Mouse (Mus musculus): ENCODE results near the gene Mvd.

Gene Mvd

DNA sequence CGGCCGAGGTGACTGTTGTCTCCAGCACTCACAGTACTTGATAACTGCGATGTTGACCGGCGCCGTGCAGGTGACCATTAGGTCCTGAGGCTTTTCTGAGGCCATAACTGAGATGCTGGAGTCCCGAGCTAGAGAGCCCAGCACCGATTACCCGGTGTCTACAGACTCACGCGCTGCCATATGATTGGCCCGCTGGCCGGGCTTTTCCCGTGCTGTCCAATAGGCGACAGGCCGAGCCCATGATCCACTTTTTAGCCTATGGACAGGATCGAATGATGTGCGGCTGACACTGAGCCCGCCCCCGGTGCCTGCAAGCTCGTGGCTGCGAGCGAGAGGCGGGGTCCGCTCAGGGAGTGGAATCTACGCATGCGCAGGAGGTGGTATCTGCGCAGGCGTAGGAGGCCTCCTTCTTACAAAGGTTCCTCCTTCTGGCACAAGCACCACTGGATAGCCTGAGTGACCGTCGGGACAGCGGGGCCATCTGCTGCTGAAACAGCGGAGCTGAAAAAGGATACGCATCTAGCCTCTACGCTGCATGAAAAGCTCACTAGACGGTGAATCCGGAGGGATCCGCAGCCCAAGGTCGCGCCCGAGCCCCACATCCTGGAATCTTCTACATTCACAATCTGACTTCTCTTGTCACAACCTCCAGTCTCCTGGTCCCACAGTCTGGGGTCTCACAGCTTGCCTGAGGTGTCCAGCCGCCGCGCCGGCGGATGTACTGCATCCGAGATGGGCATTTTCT is at the start of gene Mvd:
Mvd (minus strand) TSS at position 161 of the 745 bp plus-strand sequence.
- DNase-seq (ENCODE audit: low read depth), result peak; percentile 98

DNA sequence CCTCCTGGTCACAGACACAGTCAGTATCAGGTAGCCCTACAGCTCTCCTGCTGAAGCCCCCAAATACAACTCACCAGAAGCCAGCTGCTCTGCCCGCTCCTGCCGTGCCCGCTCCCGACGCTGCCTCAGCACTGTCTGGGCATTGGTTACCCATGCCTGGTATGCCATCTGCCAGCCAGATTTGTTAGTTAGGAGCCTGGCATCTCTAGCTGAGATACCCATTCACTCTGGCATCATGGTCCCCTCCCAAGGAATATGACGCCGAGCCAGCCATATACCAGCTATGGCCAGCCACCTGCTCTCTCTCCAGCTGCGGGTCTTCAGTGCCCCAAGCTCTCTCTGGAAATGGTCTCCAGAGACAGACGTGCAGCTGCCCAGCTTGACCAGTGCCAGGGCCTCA is 45.2 kb upstream of the Mvd start:
- no peak for DNase-seq (ENCODE audit: low read depth)

DNA sequence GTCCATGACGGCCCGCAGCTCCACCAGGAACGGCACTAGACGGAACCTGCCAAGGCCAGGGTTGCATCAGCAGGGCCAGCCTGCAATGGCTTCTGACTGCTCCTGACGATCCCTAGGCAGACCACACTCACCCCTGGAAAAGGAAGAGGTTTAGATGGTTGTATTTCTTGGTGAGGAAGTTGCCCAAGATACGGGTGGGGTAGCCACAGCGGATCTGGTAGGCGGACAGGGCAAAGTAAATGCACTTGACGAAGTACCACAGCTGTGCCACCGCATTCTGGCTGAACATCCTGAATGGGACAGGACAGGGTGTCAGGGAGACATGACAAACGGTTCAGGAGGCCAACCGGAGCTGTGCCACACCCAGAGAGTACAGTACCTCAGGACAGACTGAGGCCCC is 41.6 kb upstream of the Mvd start:
- DNase-seq (ENCODE audit: low read depth), result no peak

DNA sequence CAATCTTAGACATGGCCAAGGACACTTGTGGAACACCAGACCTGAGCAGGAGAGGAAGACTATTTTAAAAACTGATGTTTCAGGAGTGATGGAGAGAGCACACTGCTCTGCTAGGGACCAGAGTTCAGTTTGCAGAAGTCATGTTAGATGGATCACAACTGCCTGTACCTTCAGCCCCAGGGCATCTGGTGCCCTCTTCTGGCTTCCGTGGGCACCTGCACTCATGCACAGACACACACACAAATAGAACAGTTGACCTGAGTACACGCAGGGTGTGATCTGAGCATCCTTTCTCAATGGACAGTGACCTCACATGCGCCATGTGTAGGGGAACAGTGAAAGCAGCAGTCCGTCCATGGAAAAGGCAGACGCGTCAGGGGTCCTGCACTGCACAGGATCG is 40.7 kb upstream of the Mvd start:
- no peak for DNase-seq (ENCODE audit: low read depth)

DNA sequence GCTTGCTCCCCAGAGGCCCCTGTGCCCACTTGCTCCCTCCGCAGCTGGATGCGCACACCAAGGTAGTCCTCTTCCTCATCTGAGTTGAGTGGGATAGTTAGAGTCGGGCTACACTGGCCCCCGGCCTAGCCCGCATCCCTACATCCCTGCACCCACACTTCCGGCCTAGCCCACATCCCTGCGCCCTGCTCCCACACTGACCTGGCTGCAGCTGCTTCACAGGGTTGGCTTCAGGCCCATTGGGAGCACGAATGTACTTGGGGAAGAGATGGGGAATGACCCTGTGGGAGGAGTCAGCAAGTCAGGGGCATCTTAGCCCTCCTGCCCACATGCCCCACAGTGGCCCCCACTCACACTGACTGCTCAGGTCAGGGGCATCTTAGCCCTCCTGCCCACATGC is 39.2 kb upstream of the Mvd start:
- DNase-seq (ENCODE audit: low read depth), result no peak

DNA sequence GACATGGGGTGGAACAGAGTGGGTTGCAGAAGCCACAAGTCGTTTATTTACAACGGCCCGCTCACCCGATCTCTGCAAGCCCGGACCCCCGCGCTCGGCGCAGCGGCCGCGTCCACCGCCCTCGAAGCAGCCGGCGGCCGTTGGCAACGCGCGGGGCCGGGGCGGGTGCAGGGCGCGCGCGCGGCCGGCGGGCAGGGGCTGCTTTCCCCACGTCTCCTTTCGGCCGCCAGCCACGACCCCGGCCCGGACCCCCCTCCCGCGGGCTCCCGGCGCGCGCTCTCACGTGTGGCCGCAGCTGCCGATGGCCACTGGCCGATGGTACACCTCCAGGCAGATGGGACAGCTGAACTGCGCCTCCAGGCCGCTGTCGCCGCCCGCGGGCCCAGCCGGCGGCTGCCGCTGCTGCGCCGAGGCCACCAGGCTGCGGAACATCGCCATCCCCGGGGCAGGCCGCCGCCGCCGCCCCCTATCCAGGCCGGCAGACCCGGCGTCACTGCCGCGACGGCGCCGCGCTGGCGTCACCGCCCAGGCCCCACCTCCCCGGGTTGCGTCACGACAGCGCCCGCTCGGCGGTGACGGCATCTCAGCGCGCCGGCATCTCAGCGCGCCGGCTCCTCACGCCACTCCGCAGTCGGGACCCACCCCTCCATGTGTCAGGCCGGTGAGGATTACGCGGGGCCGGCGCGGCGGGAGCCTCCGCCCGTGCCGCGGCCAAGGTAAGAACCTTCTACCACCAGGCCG is 32.5 kb upstream of the Mvd start, which contains the start of the genes Rnf166 and Ctu2:
Rnf166 (minus strand) TSS at position 485 of the 741 bp plus-strand sequence.
Ctu2 (plus strand) TSS at position 564 of the 741 bp plus-strand sequence.
- DNase-seq (ENCODE audit: low read depth), result peak; percentile 76

DNA sequence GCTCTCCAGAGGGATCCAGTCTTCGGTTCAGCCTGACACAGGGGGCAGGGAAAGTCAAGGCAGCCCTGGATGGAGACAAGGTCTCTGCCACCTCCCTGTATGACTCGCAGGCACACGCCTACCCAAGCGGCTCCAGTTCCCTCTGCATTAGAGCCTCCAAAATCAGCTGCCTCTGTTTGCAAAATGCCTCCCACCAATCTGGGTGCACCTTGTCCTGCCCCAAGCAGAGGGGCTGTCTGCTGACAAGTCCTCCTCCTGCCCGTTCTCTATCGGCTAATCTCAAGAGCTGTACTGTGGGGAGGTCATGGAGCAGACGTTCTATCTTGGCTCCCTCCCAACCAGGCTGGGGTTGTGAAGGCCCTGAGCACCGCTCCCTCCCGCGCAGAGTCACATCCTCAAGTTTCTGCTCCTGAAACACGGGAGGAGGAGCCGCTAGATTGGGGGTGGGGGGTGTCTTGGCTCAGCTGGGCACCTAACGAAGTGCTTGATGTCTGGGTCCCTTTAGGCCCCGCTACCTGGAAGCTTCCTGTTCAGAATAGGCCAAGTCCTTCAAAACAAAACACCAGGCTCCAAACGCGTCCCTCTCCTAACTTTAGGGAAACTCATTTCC is 31.8 kb upstream of the Mvd start:
- peak; percentile 49 for DNase-seq (ENCODE audit: low read depth)

DNA sequence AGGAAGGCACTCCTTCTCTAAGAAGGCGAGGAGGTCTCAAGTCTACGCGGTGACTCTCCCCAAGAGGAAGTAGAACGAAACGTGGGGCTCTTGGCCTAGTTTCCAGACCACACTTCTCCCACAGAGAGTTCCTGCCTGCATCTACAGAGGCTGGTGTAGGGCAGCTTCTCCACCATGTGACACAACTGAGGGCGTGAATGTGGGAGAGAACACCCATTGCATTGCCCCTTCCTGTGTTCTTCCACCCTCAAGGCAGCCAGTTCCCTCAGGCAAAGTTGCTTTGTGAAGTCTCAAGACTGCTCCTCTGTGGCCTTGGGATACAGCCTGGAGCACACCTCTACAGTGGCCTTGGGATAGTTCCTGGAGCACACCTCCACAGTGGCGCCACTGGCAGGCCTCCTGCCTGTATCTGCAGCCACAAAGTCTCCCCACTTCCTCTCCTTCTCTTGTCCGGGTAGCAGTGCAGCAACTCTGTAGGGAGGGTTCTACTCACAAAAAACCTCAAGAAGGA is 30.7 kb upstream of the Mvd start:
- no peak for DNase-seq (ENCODE audit: low read depth)

DNA sequence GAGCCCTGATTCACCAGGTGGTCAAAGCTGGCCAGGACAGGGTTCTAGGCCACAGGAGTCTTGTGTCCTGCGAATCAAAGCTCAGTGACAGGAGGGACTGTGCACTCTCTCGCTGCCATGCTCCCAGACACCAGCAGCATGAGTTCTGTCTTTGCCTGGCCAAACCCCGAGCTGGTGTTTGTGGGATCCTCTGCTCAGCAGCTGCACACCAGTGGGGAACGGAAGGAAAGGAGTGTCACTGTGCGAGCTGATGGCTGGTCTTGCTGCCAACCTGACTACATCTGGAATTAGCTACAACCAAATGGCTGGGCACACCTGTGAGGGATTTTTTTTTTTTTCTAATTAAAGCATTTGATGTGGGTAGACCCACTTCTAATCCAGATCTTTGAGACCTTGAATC is 27.5 kb upstream of the Mvd start:
- DNase-seq (ENCODE audit: low read depth), result no peak

DNA sequence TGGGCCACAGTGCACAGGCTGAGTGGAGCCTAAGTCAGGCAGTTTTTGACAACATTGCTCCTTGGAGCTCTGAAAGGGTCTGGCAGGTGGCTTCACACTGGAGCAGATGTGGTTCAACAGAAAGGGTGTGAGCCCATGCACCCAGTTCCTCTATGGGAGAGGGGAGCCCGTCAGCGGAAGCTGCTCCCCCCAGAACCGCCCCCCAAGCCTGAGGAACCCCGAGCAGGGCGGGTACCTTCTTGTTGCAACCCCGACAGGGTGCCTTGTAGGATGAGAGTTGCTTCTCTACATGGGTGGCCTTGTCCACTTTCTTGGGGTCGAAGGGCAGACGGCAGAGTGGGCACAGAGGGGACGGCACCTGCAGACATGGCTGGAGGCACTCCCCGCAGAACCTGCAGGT is 26.7 kb upstream of the Mvd start:
- no peak for DNase-seq (ENCODE audit: low read depth)

DNA sequence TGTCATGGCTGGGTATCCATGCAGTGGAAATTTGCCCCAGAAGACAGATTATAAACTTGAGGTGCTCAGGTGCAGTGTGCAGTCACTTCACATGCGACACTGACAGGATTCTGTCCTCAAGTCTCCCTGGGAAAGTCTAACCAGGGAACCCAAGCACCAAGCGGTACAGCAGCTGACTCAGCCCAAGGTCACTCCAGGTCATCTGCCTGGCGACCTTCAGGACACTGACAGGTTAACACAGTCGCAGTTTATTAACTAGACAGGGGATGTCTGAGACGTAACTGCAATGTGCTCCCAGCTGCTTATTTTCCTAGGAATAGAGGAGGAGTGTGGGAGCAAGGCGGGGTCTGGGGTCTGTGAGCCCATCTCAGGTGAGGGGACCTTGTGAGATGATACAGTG is 26.2 kb upstream of the Mvd start:
- no peak for DNase-seq (ENCODE audit: low read depth)

DNA sequence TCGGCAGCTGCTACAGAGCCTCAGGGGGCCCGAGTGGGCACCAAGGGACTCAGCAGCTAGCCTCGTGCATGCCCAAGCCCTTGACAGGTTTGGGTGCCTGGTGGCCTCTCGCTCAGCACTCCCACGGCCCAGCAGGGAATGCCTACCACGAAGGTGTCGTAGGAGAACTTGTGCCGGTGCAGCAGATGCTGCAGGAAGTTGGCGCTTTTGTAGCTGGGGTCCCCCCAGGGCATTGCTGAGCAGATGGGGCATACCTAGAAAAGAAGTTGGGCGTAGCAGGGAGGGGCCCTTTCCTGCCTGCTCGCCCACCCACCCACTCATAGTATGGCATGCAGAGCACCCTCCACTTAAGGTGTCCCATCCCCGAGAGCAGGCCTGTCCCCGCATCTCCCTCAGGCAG is 24.6 kb upstream of the Mvd start:
- no peak for DNase-seq (ENCODE audit: low read depth)

DNA sequence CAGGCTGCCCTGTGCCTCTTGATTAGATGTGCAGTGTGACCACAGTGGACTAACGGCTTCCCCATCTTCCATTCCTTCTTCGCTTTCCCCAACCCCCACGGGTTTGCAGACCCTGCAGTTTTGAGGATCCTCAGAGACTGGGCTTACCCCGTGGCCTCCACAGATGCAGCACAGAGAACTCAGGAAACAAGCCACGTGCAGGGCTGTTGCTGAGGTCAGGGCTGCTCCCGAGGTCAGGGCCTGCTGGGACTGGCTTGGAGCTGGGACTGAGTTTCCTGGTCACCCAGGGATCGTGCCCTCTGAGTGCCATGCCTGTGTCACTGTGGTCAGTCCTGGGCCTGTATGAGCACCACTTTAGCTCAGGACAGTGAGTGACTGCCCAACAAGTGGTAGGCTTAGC is 21.8 kb upstream of the Mvd start:
- DNase-seq (ENCODE audit: low read depth), result no peak

DNA sequence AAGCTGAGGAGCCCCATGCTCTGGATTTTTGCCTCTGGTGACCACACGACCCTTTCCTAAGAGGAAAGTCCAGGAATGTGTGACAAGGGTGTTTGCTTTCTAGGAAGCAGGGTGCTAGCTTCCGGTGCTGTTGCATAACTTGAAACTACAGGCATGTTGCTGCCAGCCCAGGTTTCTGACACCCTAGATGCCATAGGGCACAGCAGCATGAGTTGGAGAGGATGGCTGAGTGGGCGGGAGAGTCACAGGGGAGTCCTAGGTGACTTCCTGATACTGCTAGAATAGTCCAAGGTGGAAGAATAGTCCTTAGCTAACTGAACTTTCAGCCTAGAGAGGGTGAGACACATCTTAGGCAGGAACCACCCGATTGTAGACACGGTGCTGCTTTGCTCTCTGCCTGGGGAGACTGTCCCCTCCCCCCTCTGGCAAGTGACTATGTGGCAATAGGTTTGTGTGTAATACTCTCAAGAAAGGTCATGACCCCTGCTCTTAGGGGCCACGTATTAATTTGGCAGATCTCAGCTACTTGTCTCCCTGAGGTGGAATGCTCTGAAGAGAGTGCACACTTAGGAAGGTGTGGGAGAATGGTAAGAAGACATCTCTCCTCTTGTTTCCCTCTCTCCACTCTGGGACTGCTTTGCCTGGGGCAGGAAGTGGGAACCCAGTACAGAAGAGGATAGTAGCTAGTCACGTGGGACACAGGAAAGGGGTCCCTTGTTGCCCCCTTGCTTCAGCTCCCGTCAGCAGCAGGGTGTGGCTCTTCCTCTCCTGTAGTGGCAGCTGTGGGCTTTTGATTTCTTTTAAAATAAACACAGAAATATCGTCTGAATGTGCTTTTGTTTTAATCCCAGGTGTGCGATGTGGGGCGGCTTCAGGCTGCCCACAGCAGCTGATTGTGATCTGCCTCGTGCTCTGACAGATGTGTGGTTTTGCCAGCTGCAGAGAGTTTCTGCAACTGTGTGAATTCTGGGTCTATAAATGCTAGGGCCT is 20.7 kb upstream of the Mvd start:
- DNase-seq (ENCODE audit: low read depth), result no peak

DNA sequence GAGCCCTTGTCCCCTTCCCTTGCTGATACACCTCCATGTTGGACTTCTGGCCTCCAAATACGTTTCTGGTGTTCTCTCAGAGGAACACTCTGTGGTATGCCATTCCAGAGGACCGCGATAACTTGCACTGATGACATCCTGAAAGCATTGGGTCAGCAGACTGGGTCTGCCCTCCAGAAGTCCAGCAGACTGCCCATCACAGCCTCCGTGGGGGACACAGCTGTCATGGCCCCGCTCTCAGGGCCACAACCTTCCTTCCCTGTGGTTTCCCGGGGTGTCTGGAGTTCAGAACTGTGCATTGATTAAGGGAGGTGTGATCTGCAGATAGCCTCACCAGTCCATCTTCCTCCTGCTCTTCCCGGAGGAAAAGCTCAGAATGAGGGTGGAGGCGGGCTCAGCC is 19.3 kb upstream of the Mvd start:
- no peak for DNase-seq (ENCODE audit: low read depth)

DNA sequence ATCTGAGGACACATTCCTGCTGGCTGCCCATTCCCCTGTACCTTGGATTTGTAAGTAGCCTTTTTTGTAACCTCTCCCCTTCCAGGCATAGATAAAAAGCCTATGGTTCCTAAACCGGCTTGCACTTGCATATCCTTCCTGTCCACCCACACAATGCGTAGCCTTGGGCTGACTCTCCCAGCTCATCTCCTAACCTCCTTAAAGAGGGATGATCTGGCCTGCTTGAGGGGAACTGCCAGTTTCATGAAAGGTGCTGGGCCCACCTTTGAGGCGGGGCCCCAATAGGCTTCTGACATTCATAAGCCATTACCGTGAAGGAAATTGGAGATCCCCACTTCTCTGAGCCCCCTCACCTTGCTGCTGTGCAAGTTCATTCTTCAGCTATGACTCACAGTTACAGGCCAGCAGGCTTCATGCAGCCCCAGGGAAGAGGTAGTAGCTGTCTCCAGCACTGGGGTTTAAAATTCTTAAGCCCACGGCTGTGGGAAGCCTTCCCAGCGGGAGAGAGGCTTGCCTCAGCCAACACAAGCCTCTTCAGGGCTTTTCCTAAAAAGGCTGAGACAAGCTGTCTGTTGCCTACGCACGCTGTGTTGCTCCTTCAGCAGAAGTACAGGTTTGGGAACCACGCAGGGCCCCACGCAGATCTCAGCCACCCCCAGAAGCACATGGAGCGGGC is 18.4 kb upstream of the Mvd start:
- DNase-seq (ENCODE audit: low read depth), result no peak

DNA sequence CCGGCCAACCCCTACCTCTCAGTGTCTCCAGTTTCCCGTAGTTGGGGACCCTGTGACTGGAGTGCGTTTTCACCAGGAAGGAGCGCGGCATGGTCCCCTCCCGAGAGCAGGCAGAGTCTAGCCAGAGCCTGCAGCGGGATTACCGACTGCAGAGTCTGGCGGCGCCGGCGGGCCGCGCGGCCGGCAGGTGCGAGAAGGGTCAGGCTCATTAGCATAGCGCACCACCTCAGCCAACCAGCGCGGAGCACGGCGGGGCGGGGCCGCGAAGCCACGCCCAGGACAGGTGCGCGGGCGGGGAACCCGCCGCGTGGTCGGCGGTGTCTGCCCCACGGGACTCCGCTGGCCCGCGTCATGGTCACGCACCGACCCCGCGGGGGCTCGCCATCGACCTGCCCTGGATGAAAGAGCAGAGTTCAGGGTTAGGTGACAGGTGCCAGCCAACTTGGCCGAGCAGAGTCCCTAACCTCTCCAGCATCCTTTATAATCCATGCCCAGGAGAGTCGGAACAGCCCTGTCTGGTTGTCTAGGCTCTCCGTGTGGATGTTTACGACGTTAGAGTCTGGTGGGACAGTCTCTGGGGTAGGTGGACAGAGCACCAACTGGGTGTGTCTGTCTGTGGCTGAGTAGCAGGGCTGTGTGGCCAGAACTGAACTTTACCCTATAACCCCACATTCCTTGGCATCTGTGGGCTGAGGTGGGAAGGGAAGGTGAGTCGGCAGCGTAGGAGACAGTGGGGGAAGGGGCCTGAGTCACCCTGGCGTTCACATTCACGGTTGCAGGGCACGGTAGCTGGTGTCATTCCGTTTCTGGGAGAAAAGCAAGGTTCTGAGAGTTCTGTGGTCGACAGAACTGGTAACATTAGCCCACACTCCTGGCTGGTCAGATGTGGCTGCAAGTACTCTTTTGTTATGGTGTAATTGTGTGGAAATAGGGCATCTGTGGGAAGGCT is 17.6 kb upstream of the Mvd start, which contains the start of gene Snai3:
Snai3 (minus strand) TSS at position 210 of the 949 bp plus-strand sequence.
- DNase-seq (ENCODE audit: low read depth), result no peak

DNA sequence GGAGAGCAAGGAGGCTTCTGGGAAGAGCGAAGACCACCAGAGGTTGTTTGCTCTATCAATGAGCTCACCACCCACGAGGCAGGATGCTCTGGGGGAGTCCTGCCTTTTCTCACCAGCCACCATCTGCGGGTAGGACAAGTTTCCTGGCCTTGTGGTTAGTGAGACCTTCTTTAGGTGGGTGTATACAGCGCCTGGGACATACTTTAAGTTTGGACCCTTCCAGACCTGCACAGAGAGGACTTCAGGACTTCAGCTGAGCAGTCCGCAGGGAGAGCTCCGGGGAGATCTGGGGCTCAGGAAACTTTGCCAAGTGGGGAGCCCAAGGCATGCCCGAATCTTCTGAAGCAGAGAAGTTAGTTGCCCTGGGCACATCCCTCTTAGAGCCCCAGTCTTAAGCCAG is 16.8 kb upstream of the Mvd start:
- no peak for DNase-seq (ENCODE audit: low read depth)

DNA sequence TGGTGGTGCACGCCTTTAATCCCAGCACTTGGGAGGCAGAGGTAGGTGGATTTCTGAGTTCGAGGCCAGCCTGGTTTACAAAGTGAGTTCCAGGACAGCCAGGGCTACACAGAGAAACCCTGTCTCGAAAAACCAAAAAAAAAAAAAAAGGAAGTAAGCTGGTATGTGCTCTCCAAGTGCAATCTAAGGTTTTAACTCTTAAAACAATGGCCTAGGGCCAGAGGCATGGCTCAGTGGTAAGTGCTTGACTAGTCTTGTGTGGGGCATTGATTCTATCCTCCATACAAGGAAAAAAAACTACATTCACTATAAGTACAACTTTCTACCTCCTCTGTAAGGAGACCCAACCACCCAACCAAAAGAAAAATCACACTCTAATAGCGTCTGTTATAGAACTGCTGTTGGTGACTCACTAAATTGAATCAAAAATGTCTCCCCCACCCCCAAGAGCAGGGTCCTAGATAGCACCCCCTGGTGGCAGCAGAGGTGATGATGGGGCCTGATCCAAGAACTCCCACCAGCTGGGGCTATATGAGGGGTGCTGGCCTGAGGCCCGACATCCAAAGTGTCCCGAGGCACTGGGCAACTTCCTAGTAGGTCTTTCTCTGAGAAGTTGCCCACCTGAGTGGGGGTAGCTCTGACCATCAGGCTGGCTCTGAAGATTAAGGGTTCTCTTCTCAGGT is 16.1 kb upstream of the Mvd start:
- DNase-seq (ENCODE audit: low read depth), result no peak
